Mouse (Mus musculus): ENCODE measurements around the gene Hpcal4.
A peak's percentile ranks its signal among the peaks of the same experiment; 100 is the strongest.
"Not testable (repeated sequence)": the region's sequence is repeated elsewhere in the genome, so short reads cannot be mapped to it uniquely, and the experiment has no call there.

Hpcal4 gene

DNA sequence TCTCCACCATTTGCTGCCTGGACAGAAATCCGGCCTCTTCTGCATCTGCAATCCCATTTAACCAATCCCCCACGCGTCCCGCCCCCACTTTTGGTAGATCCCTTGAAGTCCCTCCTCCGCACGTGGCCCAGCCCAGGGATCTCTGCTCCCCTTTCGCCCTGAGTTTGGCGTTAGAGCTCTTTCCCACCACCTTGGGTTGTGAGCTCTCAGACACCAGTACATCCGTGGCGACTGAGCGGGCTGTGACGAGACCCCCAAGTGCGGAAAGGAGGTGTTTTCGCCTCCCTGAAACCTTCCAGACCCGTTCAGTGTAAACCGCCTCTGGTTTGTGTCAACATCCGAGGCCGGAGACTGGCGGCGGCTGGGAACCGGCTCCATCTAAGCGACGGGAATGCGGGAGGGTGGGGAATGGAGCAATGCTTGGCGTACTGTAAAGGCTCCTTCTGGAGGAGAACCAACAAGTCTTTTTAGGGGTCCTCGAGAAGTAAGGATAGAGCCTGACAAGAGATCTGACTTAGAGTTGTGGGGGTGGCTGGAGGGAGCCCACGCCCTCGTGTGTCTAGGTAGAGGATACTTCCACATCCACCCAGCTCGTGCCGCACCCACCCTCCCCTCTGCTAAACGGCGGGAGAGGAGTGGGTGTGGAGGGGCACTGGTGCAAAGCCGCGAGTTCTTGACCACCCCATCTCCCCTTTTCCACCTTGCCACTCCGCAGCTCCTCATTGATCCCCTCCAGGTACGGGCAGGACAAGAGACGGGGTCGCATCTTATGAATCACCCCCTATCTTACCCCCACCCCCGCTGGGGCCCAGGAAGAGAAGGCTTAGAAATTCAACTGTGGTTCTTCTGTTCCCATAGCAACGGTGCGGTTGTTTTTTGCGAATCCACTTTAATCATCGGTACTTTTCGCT is at the start of gene Hpcal4:
Hpcal4 (plus strand) TSS at position 900 of the 911 bp plus-strand sequence.
- no peak for DNase-seq

DNA sequence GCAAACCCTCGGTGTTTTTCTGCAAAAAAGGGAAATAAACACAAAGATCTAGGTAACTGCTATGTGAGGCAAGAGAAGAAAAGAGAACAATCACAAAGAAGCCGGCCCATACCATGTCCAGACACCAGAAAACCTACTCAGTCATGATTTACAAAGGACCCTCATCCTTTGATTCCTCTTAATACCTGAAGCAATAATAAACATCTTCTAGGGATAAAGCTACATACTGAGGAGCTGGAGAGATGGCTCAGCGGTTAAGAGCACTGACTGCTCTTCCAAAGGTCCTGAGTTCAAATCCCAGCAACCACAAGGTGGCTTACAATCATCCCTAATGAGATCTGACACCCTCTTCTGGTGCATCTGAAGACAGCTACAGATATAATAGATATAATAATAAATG is 45.5 kb upstream of the Hpcal4 start:
- DNase-seq: no peak

DNA sequence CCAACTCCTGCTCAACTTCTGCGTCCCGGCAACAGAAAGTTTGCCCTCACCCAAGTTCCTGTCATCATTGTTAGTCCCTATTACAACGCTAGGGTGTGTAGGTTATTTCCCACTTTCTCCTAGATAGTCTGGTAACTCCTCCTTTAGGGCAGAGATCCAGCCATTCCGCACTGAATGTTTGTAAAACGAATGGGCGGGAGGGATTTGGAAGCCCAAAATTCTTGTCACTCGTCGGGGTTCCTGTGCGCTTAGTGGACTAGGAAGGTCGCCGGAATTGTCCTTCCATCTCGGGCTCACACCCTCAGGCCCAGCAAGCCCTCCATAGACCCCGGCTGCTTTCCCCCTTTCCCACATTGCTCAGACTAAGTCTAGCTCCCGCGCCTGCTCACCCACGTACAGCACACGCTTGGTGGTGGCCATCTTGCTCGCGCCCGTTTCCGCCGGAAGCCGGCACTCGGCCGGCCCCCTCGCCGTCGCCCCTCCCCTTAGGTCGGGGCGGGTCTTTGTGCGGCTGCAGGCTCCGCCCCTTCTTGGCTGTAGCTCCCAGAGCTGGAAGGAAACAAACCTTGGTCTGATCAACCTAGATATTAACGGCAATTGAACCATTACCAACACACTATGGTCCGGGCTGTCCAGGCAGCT is 43.4 kb upstream of the Hpcal4 start, which contains the start of gene Ppie:
Ppie (minus strand) TSS at position 439 of the 642 bp plus-strand sequence.
- DNase-seq: peak; percentile 58

DNA sequence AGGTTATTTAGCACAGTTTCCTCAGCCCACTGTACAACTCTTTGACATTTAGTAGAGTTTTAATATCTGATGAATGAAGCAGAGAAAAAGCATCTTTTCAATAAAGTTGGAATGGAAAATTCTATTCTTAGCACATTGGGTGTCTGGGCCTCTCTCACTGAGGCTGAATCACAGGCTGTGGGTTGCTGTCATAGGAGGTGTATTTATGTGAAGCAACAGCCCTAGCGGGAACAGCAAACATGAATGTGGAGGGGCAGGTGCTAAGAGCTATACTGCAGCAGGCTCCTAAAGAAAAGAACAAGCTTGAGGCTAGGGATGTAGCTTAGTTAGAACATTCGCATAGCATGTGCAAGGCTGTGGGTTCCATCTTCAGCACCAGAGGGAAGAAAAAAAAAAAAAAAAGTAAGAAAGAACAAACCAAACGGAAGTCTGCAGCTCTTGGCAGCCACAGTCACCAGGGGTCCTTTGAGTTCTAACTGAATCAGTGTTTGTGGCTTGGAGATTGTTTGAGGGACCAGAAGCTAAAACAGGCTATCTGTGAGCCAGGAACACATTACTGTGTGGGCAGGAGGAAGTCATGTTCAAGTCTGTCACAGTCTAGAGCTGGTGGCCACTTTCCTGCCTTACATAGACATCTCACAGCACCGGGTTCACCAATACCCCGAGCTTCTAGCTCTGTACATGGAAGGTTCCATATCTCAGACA is 35.4 kb upstream of the Hpcal4 start:
- no peak for DNase-seq

DNA sequence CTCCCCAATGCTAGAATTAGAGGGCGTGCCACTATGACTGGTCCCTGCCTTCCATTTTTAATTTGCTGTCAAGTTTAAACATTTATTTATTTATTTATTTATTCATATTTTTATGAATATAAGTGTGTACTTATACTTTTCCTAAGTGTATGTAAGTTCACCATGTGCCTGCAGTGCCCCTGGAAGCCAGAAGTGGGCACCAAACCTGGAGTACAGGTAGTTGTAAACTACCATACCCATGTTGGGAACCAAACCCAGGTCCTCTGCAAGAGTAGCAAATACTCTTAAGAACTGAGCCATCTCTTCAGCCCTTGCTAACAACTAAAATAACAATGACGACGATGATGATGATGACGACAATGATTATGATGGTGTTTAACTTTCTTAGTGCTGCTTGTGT is 31.0 kb upstream of the Hpcal4 start:
- no peak for DNase-seq

DNA sequence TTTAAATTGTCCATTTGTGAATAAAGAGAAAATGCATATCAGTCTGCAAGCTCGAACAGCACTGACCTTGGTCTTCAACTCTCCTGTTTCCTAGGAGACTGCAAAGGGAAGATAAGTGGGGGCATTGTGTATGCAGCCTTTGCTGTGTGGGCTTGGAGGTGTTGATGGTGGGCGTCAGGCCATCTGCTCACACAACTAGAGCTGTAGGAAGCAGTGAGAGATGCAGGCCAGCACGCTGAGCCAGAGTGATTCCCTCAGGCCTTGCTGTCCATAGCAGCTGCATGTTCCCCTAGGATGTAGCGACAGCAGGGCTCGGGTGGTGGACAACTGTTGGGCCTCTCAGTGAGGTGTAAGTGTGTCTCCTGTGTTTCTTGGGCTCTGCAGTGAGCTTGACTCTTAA is 30.1 kb upstream of the Hpcal4 start:
- no peak for DNase-seq

DNA sequence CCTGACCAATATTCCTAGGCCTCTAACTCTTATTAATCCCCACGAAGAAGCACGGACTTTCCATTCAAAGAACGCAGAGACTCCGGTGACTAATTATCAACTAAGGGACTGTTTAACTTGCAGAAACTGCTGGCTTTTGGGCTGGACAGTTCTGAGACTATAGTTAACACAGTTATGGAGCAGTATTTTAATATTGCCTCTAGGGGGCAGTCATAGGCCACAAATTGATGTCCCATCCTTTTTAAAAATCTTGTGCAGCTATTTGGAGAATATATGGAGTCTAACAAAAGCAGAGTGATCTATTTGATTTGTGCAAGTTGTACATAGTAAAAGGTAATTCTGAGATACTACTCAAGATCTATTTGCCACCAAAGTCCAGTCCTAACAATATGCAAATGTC is 28.0 kb upstream of the Hpcal4 start:
- peak; percentile 5 for DNase-seq

DNA sequence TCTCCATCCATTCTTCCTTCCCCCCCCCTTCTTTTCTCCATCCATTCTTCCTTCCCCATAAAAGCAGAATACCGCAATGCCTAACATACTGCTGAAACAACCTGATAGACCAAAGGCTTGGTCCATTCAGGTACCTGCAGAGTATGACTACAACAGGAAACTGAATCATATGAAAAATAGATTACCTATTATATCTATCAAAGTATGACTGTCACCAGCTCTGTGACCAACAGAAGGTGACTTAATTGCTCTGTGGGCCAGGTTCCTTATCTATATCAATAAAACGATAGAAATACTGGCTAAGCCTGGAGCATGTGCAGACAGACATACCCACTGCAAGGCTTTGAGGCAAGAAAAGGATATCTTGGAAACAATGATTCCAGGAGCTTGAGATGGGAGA is 27.6 kb upstream of the Hpcal4 start:
- no peak for DNase-seq

DNA sequence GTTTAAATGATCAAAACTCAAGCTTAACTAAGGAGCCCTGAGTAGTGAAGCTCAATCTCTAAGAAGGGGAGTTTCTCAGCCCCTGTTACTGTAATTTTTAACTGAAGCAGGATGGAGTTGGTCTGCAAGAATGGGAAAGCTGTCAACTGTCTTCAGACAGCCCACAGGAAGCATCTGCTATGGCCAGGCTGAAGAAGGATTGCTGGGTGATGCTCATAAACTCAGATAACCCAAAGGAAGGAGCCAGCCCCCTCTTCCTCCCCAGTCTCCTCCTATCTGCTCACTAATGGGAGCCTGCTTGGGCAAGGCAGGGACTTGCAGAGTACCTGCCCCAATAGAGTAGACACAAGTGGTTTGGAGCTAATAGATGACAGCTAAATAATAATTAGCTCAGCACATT is 27.2 kb upstream of the Hpcal4 start:
- no peak for DNase-seq

DNA sequence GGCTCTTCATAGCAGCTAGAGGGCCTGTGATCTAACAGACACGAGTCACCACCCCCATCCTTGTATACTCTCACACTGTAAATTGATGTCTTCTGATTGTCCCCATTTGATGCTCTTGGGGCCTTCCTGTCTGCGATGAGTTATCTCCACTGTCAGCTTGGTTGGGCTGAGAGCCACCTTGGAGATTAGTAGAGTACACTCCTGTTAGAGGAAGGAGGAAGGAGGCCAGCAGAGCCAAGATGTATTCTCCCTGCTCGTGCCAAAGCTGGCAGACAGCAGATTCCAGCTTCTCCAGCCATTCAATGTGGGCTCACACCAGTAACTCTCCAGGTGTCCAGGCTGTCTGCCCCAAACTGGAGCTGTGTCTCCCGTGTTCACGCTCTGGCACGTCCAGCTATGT is 22.5 kb upstream of the Hpcal4 start:
- no peak for DNase-seq

DNA sequence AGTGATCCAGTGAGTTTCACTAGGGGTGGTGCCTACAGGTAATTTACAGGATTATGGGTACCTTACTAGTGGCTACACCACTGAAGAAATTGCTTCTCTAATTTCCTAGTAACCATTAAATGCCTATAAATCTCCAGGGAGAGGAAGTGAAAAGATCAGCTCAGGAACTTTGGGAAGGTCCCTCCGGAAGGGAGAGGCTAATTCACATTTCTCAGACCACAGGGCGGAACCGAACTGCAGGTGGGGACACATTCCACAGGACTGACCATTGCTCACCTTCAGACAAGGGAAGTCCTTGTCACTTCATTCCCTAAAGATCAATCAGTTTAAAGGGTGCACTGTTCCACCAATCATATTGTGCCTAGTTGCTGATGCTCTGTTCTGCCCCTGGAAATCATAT is 21.8 kb upstream of the Hpcal4 start:
- DNase-seq: not testable (repeated sequence)

DNA sequence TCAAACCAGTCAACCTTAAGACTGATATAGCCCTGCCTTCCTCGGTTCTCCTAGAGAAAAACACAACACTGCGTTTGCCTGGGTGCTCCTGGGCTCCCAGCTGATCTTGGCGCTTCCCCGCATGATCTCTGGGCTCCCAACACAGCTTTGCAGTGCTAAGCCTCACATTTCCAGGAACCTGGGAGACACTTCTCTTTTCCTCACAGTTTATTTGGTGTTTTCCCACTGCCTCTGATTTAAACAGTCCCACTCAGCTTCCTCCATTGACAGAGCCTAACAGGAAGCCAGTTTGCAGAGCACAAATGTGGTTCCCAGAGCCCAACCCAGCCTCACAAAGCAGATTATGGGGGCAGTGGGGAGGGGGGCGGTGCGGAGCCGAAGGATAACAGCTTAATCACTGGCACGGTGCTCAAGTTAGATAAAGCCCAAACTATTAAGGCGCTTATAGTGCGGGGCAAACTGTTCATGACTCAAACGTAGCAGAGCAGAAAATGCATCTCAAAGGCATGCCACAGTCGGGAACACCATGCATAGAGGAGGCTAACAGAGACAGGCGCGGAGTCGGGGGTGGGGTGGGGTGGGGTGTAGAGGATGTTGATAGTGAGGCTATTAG is 20.6 kb upstream of the Hpcal4 start:
- DNase-seq: no peak

DNA sequence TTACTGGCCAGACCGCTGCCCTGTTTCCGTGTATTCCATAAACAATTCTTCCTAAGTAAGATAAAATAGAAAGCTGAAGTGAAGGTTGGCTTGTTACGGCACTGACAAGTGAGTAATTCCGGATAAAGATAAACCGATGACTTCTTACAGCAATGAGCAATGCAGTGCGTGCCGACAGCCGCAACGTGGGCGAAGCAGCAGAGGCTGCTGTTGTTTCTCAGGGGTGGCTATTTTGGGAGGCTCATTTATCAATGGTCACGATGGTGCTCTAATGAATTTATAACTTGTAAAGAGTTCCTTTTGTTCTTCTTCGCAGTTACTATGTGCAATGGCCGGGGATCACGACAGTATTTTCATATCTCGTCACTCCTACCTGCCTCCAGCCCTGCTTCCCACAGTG is 18.9 kb upstream of the Hpcal4 start:
- no peak for DNase-seq

DNA sequence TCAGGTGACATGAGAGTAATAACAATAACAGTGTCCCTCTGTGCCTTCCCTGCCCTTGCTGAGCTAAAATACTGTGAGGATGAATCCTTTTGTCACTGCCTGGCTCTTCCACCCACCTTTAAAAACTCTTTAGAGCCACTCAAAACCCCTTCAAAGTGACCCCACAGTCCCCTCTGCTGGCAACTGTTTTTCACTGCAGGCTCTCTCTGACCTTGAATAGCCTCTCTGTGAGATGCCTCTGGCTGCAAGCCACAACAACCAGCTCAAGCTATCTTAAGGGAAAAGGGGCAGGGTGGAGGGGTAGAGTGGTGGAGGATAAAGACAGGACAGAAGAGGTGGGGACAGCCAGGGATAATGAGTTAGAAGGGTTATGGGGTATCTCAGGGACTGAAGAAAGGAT is 11.2 kb upstream of the Hpcal4 start:
- DNase-seq: no peak

DNA sequence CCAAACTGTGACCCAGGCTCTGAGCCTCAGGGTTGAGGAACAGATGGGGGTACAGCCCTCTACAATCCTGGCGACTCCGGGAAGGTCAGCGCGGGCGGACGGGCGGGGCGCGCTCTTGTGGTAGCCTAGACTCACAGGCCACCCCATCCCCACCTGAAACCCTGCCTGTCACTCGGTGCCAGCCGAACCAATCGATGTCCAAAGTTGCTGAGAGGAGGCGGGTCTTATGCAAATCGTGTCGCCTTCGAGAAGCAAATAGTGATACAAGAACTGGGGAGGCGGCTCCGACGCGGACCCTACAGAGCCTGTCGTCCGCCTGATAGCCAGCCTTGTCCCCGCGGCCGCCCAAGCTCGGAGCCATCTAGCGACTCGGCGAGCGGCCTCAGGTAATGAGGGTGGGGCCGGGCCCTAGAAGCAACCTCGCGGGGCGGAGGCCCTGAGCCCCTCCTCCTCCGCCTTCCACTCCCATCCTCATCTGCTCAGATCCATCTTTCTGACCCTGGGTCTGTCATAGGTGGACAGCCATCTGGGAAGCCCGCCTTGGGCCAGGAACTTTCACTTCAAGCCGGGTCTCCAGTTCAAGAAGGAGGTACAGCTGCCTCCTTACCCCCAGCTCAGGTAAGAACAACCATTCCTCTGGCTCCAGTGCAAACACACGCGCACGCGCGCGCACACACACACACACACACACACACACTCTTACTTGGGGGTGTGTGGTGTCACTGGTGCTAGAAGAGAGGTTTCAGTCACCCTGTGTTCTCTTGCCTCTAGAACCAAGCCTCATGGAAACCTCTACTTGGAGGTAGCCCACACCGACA is 421 bp downstream of the Hpcal4 start:
- DNase-seq: peak; percentile 76

DNA sequence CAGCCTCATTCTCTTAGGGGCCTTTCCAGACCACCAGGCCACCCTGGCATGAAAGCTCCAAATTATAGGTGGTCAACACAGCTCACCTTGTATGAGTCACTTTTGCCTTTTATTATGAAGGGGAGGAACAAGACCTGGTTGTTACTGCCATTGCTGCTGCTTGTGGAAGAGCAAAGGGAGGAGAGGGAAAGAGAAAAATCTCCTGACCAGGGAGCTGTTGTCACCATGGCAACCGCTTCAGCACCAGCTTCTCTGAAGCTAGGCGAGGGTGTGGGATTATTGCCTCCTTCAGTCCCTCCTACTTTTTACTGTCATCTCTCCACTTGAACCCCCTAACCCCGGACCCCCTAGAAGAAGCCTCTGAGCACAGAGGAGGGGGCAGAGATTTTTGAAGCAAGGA is 1.8 kb downstream of the Hpcal4 start:
- no peak for DNase-seq

DNA sequence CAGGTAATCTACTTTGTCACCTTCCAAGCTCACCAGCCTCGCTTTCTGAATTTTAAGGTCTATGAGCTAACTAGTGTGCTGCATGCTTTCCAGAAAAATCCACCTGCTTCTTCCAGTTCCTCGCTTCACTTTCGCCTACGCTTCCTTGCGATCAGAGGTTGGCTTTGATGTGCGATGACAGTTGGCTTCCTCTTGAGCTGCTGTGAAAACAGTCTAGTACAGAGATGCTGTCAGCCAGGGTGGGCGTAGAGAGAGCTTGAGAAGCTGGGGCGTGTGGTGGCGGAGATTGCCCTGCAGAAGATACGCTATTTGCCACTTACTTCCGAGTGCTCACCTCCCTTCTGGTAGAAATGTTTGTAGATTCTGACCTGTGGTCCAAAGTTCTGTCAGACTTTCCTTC is 9.3 kb downstream of the Hpcal4 start:
- DNase-seq: no peak

DNA sequence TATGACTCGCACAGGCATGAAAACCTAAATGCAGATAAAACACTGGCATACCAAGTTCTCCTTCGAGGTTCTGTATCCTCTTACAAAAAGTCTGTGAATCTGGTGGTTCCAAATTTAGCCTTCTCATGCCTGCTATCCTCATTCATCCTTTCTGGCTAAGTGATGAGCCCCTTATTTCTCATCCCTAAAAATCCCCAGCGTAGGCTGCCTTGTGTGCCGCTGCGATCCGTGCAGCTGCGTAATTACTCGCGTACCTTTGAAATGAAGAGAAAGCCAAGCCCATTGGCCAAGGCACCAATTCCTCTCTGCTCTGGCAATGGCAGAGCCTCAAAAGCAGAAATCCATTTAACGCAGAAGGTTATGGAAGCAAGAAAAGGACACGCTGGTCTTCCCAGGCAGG is 10.8 kb downstream of the Hpcal4 start:
- DNase-seq: no peak

DNA sequence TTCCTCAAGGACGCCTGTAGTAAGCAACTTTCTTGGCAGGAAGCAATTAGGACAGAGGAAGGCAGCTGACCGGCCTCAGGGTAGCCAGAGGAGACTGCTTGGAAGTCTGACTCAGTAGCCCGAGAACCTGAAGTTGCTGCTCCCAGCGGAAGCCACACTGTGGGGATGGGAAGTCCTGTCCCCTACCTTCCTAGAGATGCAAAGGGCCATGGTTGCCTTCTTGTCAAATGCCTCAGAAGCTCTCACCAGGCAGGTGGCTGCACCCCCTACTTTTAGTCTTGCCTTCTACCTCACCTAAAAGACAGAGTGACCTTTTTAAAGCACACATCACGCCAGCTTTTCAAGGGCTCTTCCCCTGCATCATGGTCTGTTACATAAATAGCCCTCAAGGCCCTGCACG is 13.7 kb downstream of the Hpcal4 start:
- peak; percentile 40 for DNase-seq

DNA sequence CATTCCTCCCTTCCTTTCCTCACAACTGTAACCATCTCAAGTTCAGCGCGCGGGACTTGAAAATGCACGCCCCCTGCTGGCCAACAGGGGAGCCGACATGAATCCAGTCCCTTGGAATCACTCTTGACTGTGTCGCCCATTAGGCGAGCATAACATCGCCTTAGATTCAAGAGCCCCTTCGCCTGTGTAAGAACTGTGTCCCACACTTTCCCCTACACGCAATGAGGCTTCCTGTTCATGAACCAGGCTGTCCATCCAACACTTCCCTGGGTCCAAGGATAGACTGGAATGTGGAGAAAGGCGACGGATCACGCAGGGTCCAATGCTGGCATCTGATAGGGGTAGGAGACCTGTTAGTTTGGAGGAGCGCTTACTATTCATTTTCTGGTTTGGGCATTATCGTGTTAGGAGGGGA is 17.8 kb downstream of the Hpcal4 start:
- peak; percentile 28 for DNase-seq

DNA sequence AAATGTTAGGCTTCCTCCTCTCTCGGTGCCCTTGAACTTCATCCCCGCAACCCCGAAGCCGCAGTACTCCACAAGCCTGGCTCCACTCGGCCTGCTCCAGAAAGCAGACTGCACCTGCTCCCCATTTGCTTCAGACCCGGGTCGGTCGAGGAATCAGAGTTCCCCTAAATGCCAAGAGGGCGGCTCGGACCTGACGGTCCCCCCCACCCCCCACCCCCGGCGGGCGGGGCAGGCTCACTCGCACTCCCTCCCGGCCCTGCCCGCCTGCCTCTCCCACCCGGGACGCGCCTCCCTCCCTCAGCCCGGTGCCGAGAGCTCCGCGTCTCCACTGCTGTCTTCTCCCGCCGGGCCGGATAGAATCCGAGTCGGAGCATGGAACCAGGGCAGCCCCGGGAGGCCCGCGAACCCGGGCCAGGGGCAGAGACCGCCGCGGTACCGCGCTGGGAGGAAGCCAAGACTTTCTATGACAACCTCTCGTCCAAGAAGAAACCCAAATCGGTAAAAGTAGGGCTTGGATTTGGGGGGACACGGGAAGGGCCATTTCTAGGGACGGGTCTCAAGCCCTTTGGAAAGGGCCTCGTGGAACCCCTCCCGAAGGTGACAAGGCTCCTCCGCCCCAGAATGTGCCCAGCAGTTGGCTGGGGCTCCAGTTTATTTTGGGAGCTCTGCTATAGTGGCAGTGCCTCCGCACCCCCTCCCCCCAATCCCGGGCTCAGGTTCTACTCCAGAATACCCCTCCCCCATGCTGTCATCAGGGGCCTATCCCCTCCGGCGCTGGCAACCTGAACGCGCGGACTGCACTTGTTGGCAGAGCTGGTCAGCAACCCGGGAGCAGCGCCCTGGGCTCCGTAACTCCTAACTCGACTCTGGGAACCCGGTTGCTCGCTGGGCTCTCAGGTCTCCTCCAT is 18.4 kb downstream of the Hpcal4 start, which contains the start of gene Nt5c1a:
Nt5c1a (plus strand) TSS at position 319 of the 908 bp plus-strand sequence.
- peak; percentile 11 for DNase-seq
